Mouse (Mus musculus) NIH3T3 (cell line): ENCODE results near the gene Gm36210.
A peak's percentile ranks its signal among the peaks of the same experiment; 100 is the strongest.

Experiments
- DNase-seq: peaks from one replicate; pipeline ENCODE4 v3.0.0-alpha.2; 2012; ENCODE audit warnings: low read depth

Gm36210 gene

GRCm38 (mm10) chr7:4922931-4923565 is 16.7 kb upstream of the Gm36210 start:
- peak; percentile 45 for DNase-seq

GRCm38 (mm10) chr7:4922508-4922907 is 16.2 kb upstream of the Gm36210 start:
- DNase-seq, result peak; percentile 42

GRCm38 (mm10) chr7:4921824-4922482 is 15.6 kb upstream of the Gm36210 start, which contains the start of gene Nat14:
Gene Nat14, plus strand, starts transcription at chr7:4922028.
- DNase-seq, result no peak

DNA sequence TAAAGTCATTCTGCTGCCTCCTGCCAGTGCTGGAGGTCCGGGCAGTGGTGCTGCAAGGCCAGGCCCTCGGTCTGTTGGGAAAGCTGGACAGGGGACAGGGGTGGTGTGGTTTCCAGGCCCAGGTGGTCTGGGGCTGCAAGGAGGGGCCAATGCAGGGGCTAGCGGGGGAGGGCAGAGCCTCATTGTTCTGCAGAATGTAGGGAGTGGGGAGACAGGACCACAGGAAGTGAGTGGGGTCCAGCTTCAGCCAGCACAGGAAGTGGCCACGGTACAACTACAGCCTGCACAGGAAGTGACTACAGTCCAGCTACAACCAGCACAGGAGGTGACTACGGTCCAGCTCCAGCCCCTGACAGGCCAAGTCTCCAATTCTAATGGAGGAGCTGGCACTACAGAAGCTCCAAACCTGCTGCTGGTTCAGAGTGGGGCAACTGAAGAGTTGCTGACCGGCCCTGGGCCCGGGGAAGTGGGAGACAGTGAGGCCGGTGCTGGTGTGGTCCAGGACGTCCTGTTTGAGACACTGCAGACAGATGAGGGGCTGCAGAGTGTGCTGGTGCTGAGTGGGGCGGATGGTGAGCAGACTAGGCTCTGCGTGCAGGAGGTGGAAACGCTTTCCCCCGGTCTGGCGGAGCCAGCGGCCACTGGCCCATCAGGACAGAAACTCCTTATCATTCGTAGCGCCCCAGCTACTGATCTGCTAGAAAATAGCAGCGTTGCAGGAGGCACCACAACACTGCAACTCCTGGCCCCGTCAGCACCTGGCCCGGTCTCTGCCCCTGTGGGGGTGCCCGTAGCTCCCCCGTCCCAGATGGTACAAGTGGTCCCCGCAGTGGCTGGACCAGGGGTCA is 14.9 kb upstream of the Gm36210 start:
- DNase-seq, result no peak

DNA sequence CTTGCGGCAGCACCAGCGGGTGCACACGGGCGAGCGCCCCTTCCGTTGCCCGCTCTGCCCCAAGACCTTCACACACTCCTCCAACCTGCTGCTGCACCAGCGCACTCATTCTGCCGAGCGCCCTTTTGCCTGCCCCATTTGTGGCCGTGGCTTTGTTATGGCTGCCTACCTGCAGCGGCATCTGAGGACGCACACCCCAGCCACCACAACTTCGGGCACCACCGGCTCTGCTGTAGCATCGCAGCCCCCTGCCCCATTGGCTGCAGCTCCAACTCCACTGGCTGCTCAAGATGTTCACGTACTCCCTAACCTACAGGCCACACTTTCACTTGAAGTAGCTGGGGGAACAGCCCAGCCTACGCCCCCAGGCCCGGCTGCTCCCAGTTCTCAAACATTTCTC is 14.2 kb upstream of the Gm36210 start:
- DNase-seq, result no peak

GRCm38 (mm10) chr7:4919971-4920370 is 13.7 kb upstream of the Gm36210 start:
- DNase-seq, result no peak

- no peak for DNase-seq
These were observed 12.8 kb upstream of the Gm36210 start for GRCm38 (mm10) chr7:4919096-4919495.

DNA sequence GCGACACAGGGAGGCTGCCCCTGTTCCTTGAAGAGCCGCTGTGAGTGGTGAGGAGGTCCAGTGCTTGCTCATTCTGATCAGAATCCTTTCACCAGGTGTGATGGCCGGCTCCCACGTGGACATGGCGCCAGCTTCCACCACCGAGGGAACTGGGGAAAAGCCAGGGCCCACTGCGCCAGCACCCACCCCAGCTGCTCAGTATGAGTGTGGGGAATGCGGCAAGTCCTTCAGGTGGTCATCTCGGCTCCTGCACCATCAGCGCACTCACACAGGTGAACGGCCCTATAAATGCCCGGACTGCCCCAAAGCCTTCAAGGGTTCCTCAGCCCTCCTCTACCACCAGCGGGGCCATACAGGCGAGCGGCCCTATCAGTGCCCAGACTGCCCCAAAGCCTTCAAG is 12.4 kb upstream of the Gm36210 start:
- no peak for DNase-seq

GRCm38 (mm10) chr7:4917494-4917893 is 11.2 kb upstream of the Gm36210 start:
- DNase-seq, result no peak

GRCm38 (mm10) chr7:4915669-4916416 is 9.5 kb upstream of the Gm36210 start:
- DNase-seq, result no peak

DNA sequence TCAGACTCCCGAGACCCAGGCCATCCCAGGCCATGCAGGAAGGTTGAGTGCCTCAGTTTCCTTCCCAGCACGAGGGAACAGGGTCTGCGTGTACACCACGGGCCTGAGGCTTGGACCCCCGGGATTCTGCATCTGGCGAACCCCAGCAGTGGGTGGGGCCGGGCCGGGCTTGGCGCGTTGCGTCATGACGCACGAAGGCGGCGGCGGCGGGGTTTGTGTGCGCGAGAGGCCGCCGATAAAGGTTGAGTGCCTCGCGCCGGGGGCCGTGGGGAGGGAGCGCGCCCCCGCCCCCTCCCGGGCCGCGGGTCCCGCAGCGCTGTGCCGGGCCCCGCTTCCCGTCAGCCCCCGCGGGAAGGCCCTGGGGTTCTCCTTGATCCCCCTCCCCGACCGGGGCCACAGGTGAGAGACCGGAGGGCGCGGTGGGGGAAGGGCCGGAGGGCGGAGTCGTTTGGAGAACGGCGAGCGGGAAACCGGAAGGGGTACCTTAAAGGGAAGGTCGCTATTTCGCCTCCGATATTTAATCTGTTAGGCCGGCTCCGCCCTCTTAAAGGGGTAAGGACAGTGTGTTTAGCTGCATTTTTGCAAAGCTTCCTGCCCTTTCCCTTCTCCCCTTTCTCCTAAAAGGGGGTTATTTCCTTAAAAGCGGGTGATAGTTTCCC is 8.8 kb upstream of the Gm36210 start, which contains the start of gene Zfp628:
TSS of gene Zfp628 (plus strand) at position 211 of the 659 bp plus-strand sequence.
- peak; percentile 96 for DNase-seq

DNA sequence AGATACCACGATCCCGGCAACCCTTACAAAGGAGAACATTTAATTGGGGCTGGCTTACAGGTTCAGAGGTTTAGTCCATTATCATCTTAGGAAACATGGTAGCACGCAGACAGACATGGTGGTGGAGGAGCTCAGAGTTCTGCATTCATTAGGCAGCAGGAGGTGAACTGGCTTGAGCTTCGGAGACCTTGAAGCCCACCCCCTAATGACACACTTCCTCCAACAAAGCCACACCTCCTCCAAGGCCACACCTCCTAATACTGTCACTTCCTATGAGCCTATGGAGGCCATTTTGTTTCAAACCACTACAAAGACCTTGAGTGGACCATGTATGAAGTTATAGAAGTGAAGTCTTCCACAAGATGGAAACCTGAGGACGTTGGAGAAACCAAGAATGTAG is 5.9 kb upstream of the Gm36210 start:
- no peak for DNase-seq

- peak; percentile 82 for DNase-seq
These were observed 5.2 kb upstream of the Gm36210 start for GRCm38 (mm10) chr7:4911561-4911960.

DNA sequence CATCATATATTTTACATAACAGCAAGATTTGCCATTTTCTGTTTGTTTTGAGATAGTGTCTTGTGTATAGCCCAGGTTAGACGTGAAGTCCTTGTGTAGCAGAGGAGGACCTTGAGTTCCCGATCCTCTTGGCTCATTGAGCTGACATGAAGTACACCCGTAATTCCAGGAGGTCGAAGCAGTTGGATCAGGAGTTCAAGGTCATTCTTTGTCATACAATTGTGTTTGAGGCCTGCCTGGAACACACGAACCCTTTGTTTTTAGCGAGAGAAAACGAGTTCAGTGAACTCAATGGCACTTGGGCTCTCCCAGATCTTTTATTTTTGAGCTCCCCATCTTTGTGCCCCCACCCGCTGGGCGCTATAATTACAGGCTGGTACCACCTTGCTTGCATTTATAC is 3.9 kb downstream of the Gm36210 start:
- no peak for DNase-seq

DNA sequence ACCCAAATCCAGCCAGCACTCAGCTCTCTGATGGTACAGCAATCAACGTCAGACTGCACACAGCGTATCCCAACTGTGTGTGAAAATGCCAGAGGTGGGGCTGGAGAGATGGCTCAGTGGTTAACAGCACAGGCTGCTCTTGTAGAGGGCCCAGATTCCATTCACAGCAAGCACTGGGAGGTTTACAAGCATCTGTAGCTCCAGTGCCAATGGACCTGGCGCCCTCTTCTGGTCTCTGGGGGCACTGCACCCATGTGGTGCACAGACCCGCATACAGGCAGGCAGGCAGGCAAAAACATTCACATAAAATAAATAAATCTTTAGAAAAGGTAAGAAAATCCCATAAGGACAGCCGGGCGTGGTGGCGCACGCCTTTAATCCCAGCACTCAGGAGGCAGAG is 5.1 kb downstream of the Gm36210 start:
- peak; percentile 41 for DNase-seq

DNA sequence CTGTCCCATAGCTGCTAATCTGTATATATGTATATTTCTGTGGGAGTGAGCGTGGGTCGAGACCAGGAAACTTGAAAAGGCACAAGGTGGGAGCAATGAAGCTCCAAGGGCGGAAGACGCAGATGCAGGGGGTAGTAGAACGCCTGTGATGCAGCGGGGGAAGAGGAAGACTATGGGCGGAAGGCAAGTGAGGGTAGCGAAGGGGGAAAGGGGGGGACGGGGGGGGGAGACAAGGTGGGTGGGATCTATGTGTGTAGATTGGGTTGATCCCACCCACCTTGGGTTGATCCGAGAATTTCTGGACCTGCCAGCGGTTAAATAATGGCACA is 5.8 kb downstream of the Gm36210 start:
- no peak for DNase-seq

GRCm38 (mm10) chr7:4899649-4900522 is 6.4 kb downstream of the Gm36210 start:
- no peak for DNase-seq

DNA sequence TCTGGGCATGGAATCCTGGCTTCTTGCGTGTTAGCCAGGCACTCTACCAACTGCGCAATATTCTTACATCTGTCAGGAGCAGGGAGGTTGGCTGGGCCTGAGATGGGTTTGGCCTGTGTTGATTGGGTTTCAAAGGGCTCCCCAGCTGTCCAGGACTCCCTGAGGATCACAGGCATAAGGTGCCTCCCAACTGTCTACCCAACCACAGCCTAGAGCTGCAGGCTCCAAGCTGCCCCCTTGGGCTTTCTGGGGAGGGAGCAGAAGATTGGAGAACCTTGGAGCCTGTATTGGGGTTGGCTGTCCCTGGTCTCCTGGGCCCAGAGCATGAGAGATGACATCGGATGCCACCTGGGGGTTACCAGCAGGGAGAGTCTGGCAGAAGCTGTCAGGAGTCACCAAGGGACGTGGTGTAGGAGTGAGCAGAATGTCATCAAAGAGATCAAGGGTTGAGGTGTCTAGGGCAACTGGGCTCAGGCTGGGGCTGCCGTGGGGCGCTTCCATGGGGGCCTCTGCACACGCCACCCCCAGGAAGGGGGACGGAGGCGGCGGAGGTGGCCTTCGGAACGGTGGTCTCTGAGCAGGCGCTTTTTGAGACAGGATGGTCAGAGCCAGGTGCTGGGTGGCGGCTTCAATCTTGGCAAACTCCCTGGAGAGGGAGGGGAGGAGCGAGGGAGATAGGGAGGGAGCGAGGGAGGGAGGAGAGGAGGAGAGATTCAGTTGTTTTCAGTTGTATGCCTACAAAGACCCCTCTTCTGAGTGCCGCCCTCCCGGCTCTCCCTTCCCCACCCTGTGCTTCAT is 7.3 kb downstream of the Gm36210 start:
- no peak for DNase-seq

GRCm38 (mm10) chr7:4895186-4895585 is 11.1 kb downstream of the Gm36210 start:
- no peak for DNase-seq

GRCm38 (mm10) chr7:4886680-4887079 is 19.6 kb downstream of the Gm36210 start:
- peak; percentile 62 for DNase-seq
